ENCODE assay signal across 11 mouse cellular contexts in genomic region chr8:70657214-70657613, GRCm38 (mm10). TPM values are rescaled to one million over a fixed set of nuclear protein-coding genes. Genes with fewer than 3 reads are reported as not detected.
DNase-seq lines count a peak whose midpoint lies in the region; ATAC-seq and TF ChIP-seq lines count a peak whose summit lies in the region.
"Had no signal": no experiment of that assay in that cellular context is flagged by ENCODE, and none has a peak within 500 bp of the region (broad histone marks: within the 10 kb centered on the region; RNA-seq: fewer than 3 reads in every experiment).

No protein-coding gene starts in this region.

- H3K9ac ChIP-seq in heart, embryonic 14.5 days (ENCODE audit: low read length): no peak overlapping the region
- no peak overlapping the region for H3K9ac ChIP-seq in stomach, embryonic 14.5 days (replicated peaks; ENCODE audit: low read depth, low read length)
- H3K9ac ChIP-seq in stomach, postnatal 0 days (ENCODE audit: low read length): no peak overlapping the region
- no peak overlapping the region for H3K9ac ChIP-seq in limb, embryonic 13.5 days

- no peak for TF ChIP-seq CTCF in stomach, postnatal 0 days (IDR thresholded peaks at IDR 0.05; ENCODE audit: low read depth)
- TF ChIP-seq CTCF in small intestine, adult 2 months (IDR thresholded peaks at IDR 0.05; ENCODE audit: extremely low read depth, insufficient read length, insufficient replicate concordance, low read depth, low read length): no peak

- no peak overlapping the region for H3K27ac ChIP-seq in heart, embryonic 14.5 days (replicated peaks in 1 of 2; ENCODE audit: control insufficient read depth in 1 of 2, insufficient read depth in 1 of 2, low read depth in 2 of 2, low read length in 2 of 2)
- peak overlapping the region; percentile 33; the same call in 1 of the 2 replicates for H3K27ac ChIP-seq in stomach, embryonic 14.5 days (ENCODE audit: low read length)
- H3K27ac ChIP-seq in stomach, postnatal 0 days (replicated peaks): no peak overlapping the region
- H3K27ac ChIP-seq in limb, embryonic 13.5 days: no peak overlapping the region
- 0 out of 2 replicates have a peak overlapping the region, but pooled peaks have one; percentile 4 for H3K27ac ChIP-seq in small intestine, adult 2 months (ENCODE audit: insufficient read depth, low read depth, low read length)

- peak overlapping the region; percentile 95; the same call in 1 of the 2 replicates for H3K4me2 ChIP-seq in heart, embryonic 14.5 days (ENCODE audit: low read length)
- H3K4me2 ChIP-seq in stomach, embryonic 14.5 days (replicated peaks; ENCODE audit: low read depth, low read length): no peak overlapping the region
- H3K4me2 ChIP-seq in stomach, postnatal 0 days (replicated peaks; ENCODE audit: low read depth): no peak overlapping the region
- peak overlapping the region; percentile 90; the same call in 1 of the 2 replicates for H3K4me2 ChIP-seq in limb, embryonic 13.5 days (replicated peaks)

- no peak for ATAC-seq in heart, embryonic 14.5 days (ENCODE audit: insufficient number of reproducible peaks, insufficient read depth, low FRiP score, low read depth)
- ATAC-seq in stomach, embryonic 14.5 days (ENCODE audit: insufficient number of reproducible peaks, insufficient read depth, low FRiP score, low read depth): no peak
- no peak for ATAC-seq in stomach, postnatal 0 days (ENCODE audit: low FRiP score, low TSS enrichment)
- no peak for ATAC-seq in limb, embryonic 13.5 days (ENCODE audit: low FRiP score, low read depth)
- ATAC-seq in megakaryocyte-erythroid progenitor cell, adult 5-6 weeks (replicated peaks; ENCODE audit: low FRiP score, low TSS enrichment, poor library complexity, severe bottlenecking): no peak
- ATAC-seq: lung, postnatal 0 days had no signal

- H3K9me3 ChIP-seq in heart, embryonic 14.5 days (ENCODE audit: control insufficient read depth, low read length): no peaks in the 10 kb centered on the region
- H3K9me3 ChIP-seq in stomach, embryonic 14.5 days (ENCODE audit: control insufficient read depth, low read depth, low read length): no peaks in the 10 kb centered on the region
- no peaks in the 10 kb centered on the region for H3K9me3 ChIP-seq in stomach, postnatal 0 days (ENCODE audit: control insufficient read depth, low read length)
- no peaks in the 10 kb centered on the region for H3K9me3 ChIP-seq in limb, embryonic 13.5 days

- H3K36me3 ChIP-seq in heart, embryonic 14.5 days (ENCODE audit: control insufficient read depth, insufficient read depth, low read length): peaks cover 42% of the 10 kb centered on the region
- H3K36me3 ChIP-seq in stomach, embryonic 14.5 days (ENCODE audit: control insufficient read depth, insufficient read depth, low read length): peaks cover 29% of the 10 kb centered on the region
- peaks cover 9% of the 10 kb centered on the region for H3K36me3 ChIP-seq in stomach, postnatal 0 days (ENCODE audit: control insufficient read depth, insufficient read depth, low read length)
- peaks cover 48% of the 10 kb centered on the region for H3K36me3 ChIP-seq in limb, embryonic 13.5 days
- peaks cover 24% of the 10 kb centered on the region for H3K36me3 ChIP-seq in small intestine, adult 2 months (ENCODE audit: control insufficient read depth, insufficient read depth, low read length)

- no peak for TF ChIP-seq POLR2A in small intestine, adult 2 months (IDR thresholded peaks at IDR 0.05; ENCODE audit: low read depth, low read length)

- H3K4me3 ChIP-seq in heart, embryonic 14.5 days (ENCODE audit: control insufficient read depth in 1 of 2, insufficient read depth in 1 of 2, low read depth in 1 of 2, low read length in 2 of 2): no peak overlapping the region
- no peak overlapping the region for H3K4me3 ChIP-seq in stomach, embryonic 14.5 days (ENCODE audit: low read depth, low read length)
- H3K4me3 ChIP-seq in stomach, postnatal 0 days (ENCODE audit: low read depth, low read length): no peak overlapping the region
- no peak overlapping the region for H3K4me3 ChIP-seq in limb, embryonic 13.5 days
- H3K4me3 ChIP-seq in small intestine, adult 2 months (ENCODE audit: low read depth, low read length): 0 out of 2 replicates have a peak overlapping the region, but pooled peaks have one; percentile 19

- H3K27me3 ChIP-seq in heart, embryonic 14.5 days (ENCODE audit: control insufficient read depth, insufficient read depth, low read length): no peaks in the 10 kb centered on the region
- H3K27me3 ChIP-seq in stomach, embryonic 14.5 days (ENCODE audit: control insufficient read depth, insufficient read depth, low read length): no peaks in the 10 kb centered on the region
- no peaks in the 10 kb centered on the region for H3K27me3 ChIP-seq in stomach, postnatal 0 days (ENCODE audit: control insufficient read depth, insufficient read depth, low read length)
- H3K27me3 ChIP-seq in limb, embryonic 13.5 days: no peaks in the 10 kb centered on the region
- no peaks in the 10 kb centered on the region for H3K27me3 ChIP-seq in small intestine, adult 2 months (ENCODE audit: control insufficient read depth, insufficient read depth, low read length)

- no peak for TF ChIP-seq EP300 in stomach, postnatal 0 days (optimal IDR thresholded peaks at IDR 0.05)

- peaks cover 15 to 23% of the 10 kb centered on the region in 2 experiments for H3K4me1 ChIP-seq in heart, embryonic 14.5 days (ENCODE audit: control insufficient read depth in 2 of 2, insufficient read depth in 2 of 2, low read length in 2 of 2)
- peaks cover 18% of the 10 kb centered on the region for H3K4me1 ChIP-seq in stomach, embryonic 14.5 days (ENCODE audit: control insufficient read depth, insufficient read depth, low read length)
- H3K4me1 ChIP-seq in stomach, postnatal 0 days (replicated peaks; ENCODE audit: control insufficient read depth, insufficient read depth): peaks cover 8% of the 10 kb centered on the region; the same call in 1 of the 2 replicates
- peaks cover 28% of the 10 kb centered on the region for H3K4me1 ChIP-seq in limb, embryonic 13.5 days
- H3K4me1 ChIP-seq in small intestine, adult 2 months (ENCODE audit: control insufficient read depth, insufficient read depth, insufficient read length, low read length): peaks cover 14% of the 10 kb centered on the region

- intact Hi-C loops in heart, postnatal 14 days (cut with DNase I): loop anchor here (5.0 kb wide), 1 partner anchor 35 kb away; no protein-coding TSS in a partner anchor

- DNase-seq in heart, postnatal 14 days: no peak
- no peak for DNase-seq in stomach, postnatal 0 days (ENCODE audit: low spot score)
- no peak for DNase-seq in cerebellum, adult 11-12 months
- DNase-seq: heart, adult 11 months; thymus, adult 18-20 months had no signal

- 98% methylated on average over 3 of the region's 3 CpGs for WGBS in heart, embryonic 14.5 days
- WGBS in stomach, embryonic 14.5 days: 96% methylated on average over 3 of the region's 3 CpGs
- 92% methylated on average over 3 of the region's 3 CpGs for WGBS in stomach, postnatal 0 days
- 92% methylated on average over 3 of the region's 3 CpGs for WGBS in limb, embryonic 13.5 days
- WGBS in small intestine, adult 2 months: 64% methylated on average over 3 of the region's 3 CpGs

RNA-seq across cellular contexts. Expression of gene Pgpep1, which starts 3.0 kb away (rescaled TPM):
- 39.7 and 46.6 TPM in 2 replicates for polyA plus RNA-seq in heart, embryonic 14.5 days (2014; fragmentation: Nextera tagmentation; extraction: Ambion mirVana)
- total RNA-seq in heart, postnatal 14 days (2021): 10 to 100 TPM; 38.4 to 46.8 TPM
- 67.7 and 70.8 TPM in 2 replicates for polyA plus RNA-seq in stomach, embryonic 14.5 days (2014; fragmentation: Nextera tagmentation; extraction: Ambion mirVana)
- 23.3 and 25.2 TPM in 2 replicates for polyA plus RNA-seq in stomach, postnatal 0 days (2015; fragmentation: Nextera tagmentation; extraction: Ambion mirVana)
- polyA plus RNA-seq in limb, embryonic 13.5 days (2015; fragmentation: Nextera tagmentation; extraction: Ambion mirVana): 68.2 and 71.1 TPM in 2 replicates
- polyA plus RNA-seq in small intestine, adult 2 months (2012; rRNA removed): 49.5 and 129 TPM in 2 replicates
- total RNA-seq in megakaryocyte-erythroid progenitor cell, adult 5-6 weeks (2014; fragmentation: Nextera tagmentation): 6.3 and 8.8 TPM in 2 replicates
- 4.6 and 5.1 TPM in 2 replicates for total RNA-seq in megakaryocyte-erythroid progenitor cell, adult 5-6 weeks (2017)

RNA-seq across cellular contexts. Expression of gene Lsm4, which starts 15.8 kb away (rescaled TPM):
- polyA plus RNA-seq in heart, embryonic 14.5 days (2014; fragmentation: Nextera tagmentation; extraction: Ambion mirVana): 316 and 334 TPM in 2 replicates
- total RNA-seq in heart, postnatal 14 days (2021): 10 to 100 TPM; 75.0 to 76.5 TPM
- 234 and 244 TPM in 2 replicates for polyA plus RNA-seq in stomach, embryonic 14.5 days (2014; fragmentation: Nextera tagmentation; extraction: Ambion mirVana)
- polyA plus RNA-seq in stomach, postnatal 0 days (2015; fragmentation: Nextera tagmentation; extraction: Ambion mirVana): 141 and 147 TPM in 2 replicates
- 240 and 246 TPM in 2 replicates for polyA plus RNA-seq in limb, embryonic 13.5 days (2015; fragmentation: Nextera tagmentation; extraction: Ambion mirVana)
- 109 and 152 TPM in 2 replicates for polyA plus RNA-seq in small intestine, adult 2 months (2012; rRNA removed)
- 286 and 287 TPM in 2 replicates for total RNA-seq in megakaryocyte-erythroid progenitor cell, adult 5-6 weeks (2014; fragmentation: Nextera tagmentation)
- total RNA-seq in megakaryocyte-erythroid progenitor cell, adult 5-6 weeks (2017): 240 and 290 TPM in 2 replicates

RNA-seq across cellular contexts. Expression of gene Gdf15, which starts 25.0 kb away (rescaled TPM):
- polyA plus RNA-seq in heart, embryonic 14.5 days (2014; fragmentation: Nextera tagmentation; extraction: Ambion mirVana): 1.1 TPM in 2 replicates
- total RNA-seq in heart, postnatal 14 days (2021): 1 to 10 TPM in 1 of 2 experiments, under 1 TPM in 1; 0.41 to 1.6 TPM
- polyA plus RNA-seq in stomach, embryonic 14.5 days (2014; fragmentation: Nextera tagmentation; extraction: Ambion mirVana): 0.17 and 0.24 TPM in 2 replicates
- polyA plus RNA-seq in stomach, postnatal 0 days (2015; fragmentation: Nextera tagmentation; extraction: Ambion mirVana): 0.30 and 0.33 TPM in 2 replicates
- 0.18 TPM in 1 of 2 replicates, not detected in the other for polyA plus RNA-seq in limb, embryonic 13.5 days (2015; fragmentation: Nextera tagmentation; extraction: Ambion mirVana)
- polyA plus RNA-seq in small intestine, adult 2 months (2012; rRNA removed): 4.1 and 6.7 TPM in 2 replicates
- total RNA-seq in megakaryocyte-erythroid progenitor cell, adult 5-6 weeks (2014; fragmentation: Nextera tagmentation): not detected in 2 replicates
- total RNA-seq in megakaryocyte-erythroid progenitor cell, adult 5-6 weeks (2017): not detected in 2 replicates

RNA-seq across cellular contexts. Expression of gene Lrrc25, which starts 41.3 kb away (rescaled TPM):
- polyA plus RNA-seq in heart, embryonic 14.5 days (2014; fragmentation: Nextera tagmentation; extraction: Ambion mirVana): 1.3 and 3.2 TPM in 2 replicates
- total RNA-seq in heart, postnatal 14 days (2021): 1 to 10 TPM; 1.8 to 2.5 TPM
- 1.9 and 2.9 TPM in 2 replicates for polyA plus RNA-seq in stomach, embryonic 14.5 days (2014; fragmentation: Nextera tagmentation; extraction: Ambion mirVana)
- 2.3 and 2.7 TPM in 2 replicates for polyA plus RNA-seq in stomach, postnatal 0 days (2015; fragmentation: Nextera tagmentation; extraction: Ambion mirVana)
- polyA plus RNA-seq in limb, embryonic 13.5 days (2015; fragmentation: Nextera tagmentation; extraction: Ambion mirVana): 1.9 and 2.3 TPM in 2 replicates
- polyA plus RNA-seq in small intestine, adult 2 months (2012; rRNA removed): 6.7 and 7.1 TPM in 2 replicates
- total RNA-seq in megakaryocyte-erythroid progenitor cell, adult 5-6 weeks (2014; fragmentation: Nextera tagmentation): 0.37 and 0.69 TPM in 2 replicates
- 0.15 and 0.61 TPM in 2 replicates for total RNA-seq in megakaryocyte-erythroid progenitor cell, adult 5-6 weeks (2017)

RNA-seq across cellular contexts. Expression of gene Jund, which starts 41.5 kb away (rescaled TPM):
- 122 and 137 TPM in 2 replicates for polyA plus RNA-seq in heart, embryonic 14.5 days (2014; fragmentation: Nextera tagmentation; extraction: Ambion mirVana)
- 100 to 1,000 TPM; 159 to 162 TPM for total RNA-seq in heart, postnatal 14 days (2021)
- polyA plus RNA-seq in stomach, embryonic 14.5 days (2014; fragmentation: Nextera tagmentation; extraction: Ambion mirVana): 78.9 and 105 TPM in 2 replicates
- 78.3 and 108 TPM in 2 replicates for polyA plus RNA-seq in stomach, postnatal 0 days (2015; fragmentation: Nextera tagmentation; extraction: Ambion mirVana)
- polyA plus RNA-seq in limb, embryonic 13.5 days (2015; fragmentation: Nextera tagmentation; extraction: Ambion mirVana): 57.3 and 61.1 TPM in 2 replicates
- 419 and 1,098 TPM in 2 replicates for polyA plus RNA-seq in small intestine, adult 2 months (2012; rRNA removed)
- 18.8 and 34.4 TPM in 2 replicates for total RNA-seq in megakaryocyte-erythroid progenitor cell, adult 5-6 weeks (2014; fragmentation: Nextera tagmentation)
- 44.8 and 48.7 TPM in 2 replicates for total RNA-seq in megakaryocyte-erythroid progenitor cell, adult 5-6 weeks (2017)

Comparison
In these comparisons a context has a peak if more than half of its experiments do, and no peak if none do; other contexts are left out.
1. H3K27ac ChIP-seq: peak in stomach, embryonic 14.5 days (single experiment) and small intestine, adult 2 months (single experiment); none in heart, embryonic 14.5 days (0 of 2), stomach, postnatal 0 days (single experiment) and limb, embryonic 13.5 days (single experiment).
2. H3K4me2 ChIP-seq: peak in heart, embryonic 14.5 days (single experiment) and limb, embryonic 13.5 days (single experiment); none in stomach, embryonic 14.5 days (single experiment) and stomach, postnatal 0 days (single experiment).